Mouse (Mus musculus): ENCODE results near the gene Aup1.
A peak's percentile ranks its signal among the peaks of the same experiment; 100 is the strongest.

Aup1 gene

GRCm38 (mm10) chr6:83069488-83070246 lies 15.3 kb downstream of the Aup1 start:
- DNase-seq (ENCODE audit: low spot score), result no peak

- no peak for DNase-seq (ENCODE audit: low spot score)
Observed at GRCm38 (mm10) chr6:83070247-83070310, 15.8 kb downstream of the Aup1 start, which contains the start of gene Tlx2. Tlx2 (minus strand) TSS chr6:83070293.

- peak; percentile 60 for DNase-seq (ENCODE audit: low spot score)
Observed at GRCm38 (mm10) chr6:83070311-83071219, 16.2 kb downstream of the Aup1 start.

GRCm38 (mm10) chr6:83071220-83071619 lies 16.9 kb downstream of the Aup1 start:
- no peak for DNase-seq (ENCODE audit: low spot score)

- DNase-seq (ENCODE audit: low spot score), result no peak
Observed at GRCm38 (mm10) chr6:83074979-83075378, 20.7 kb downstream of the Aup1 start.

- DNase-seq (ENCODE audit: low spot score), result no peak
Observed at GRCm38 (mm10) chr6:83077630-83078323, 23.5 kb downstream of the Aup1 start, which contains the start of gene Pcgf1. Pcgf1 (plus strand) TSS chr6:83077869.

GRCm38 (mm10) chr6:83078324-83078858 lies 24.1 kb downstream of the Aup1 start:
- DNase-seq (ENCODE audit: low spot score), result peak; percentile 100

- DNase-seq (ENCODE audit: low spot score), result no peak
Observed at GRCm38 (mm10) chr6:83080210-83080609, 25.9 kb downstream of the Aup1 start.

- no peak for DNase-seq (ENCODE audit: low spot score)
Observed at GRCm38 (mm10) chr6:83083497-83083896, 29.2 kb downstream of the Aup1 start.

- no peak for DNase-seq (ENCODE audit: low spot score)
Observed at GRCm38 (mm10) chr6:83084477-83084876, 30.2 kb downstream of the Aup1 start.

GRCm38 (mm10) chr6:83086121-83087035 lies 32.1 kb downstream of the Aup1 start, which contains the start of gene Lbx2:
Lbx2 (plus strand) TSS chr6:83086367.
- no peak for DNase-seq (ENCODE audit: low spot score)

GRCm38 (mm10) chr6:83087205-83087925 lies 33.0 kb downstream of the Aup1 start:
- no peak for DNase-seq (ENCODE audit: low spot score)

- no peak for DNase-seq (ENCODE audit: low spot score)
Observed at GRCm38 (mm10) chr6:83087926-83088260, 33.6 kb downstream of the Aup1 start.

- no peak for DNase-seq (ENCODE audit: low spot score)
Observed at GRCm38 (mm10) chr6:83092416-83093127, 38.3 kb downstream of the Aup1 start.

GRCm38 (mm10) chr6:83095968-83096367 lies 41.6 kb downstream of the Aup1 start:
- DNase-seq (ENCODE audit: low spot score), result no peak

GRCm38 (mm10) chr6:83098411-83098810 lies 44.1 kb downstream of the Aup1 start:
- no peak for DNase-seq (ENCODE audit: low spot score)

- peak; percentile 88 for DNase-seq (ENCODE audit: low spot score)
Observed at GRCm38 (mm10) chr6:83101316-83101687, 47.0 kb downstream of the Aup1 start, which contains the start of the genes Ccdc142 and Gm42688. Ccdc142 (plus strand) TSS chr6:83101601. Gm42688 (plus strand) TSS chr6:83101617.

- peak; percentile 74 for DNase-seq (ENCODE audit: low spot score)
Observed at GRCm38 (mm10) chr6:83101688-83102556, 47.6 kb downstream of the Aup1 start.

GRCm38 (mm10) chr6:83103130-83103650 lies 48.9 kb downstream of the Aup1 start:
- no peak for DNase-seq (ENCODE audit: low spot score)

All from retina, embryonic 14.5 days (tissue).